Mouse (Mus musculus) forebrain, embryonic 10.5 days (tissue): ENCODE measurements around the gene Galnt12. TPM values are rescaled to one million over a fixed set of nuclear protein-coding genes. Genes with fewer than 3 reads are reported as not detected.

Experiments used
- DNase-seq: peaks from one replicate; pipeline ENCODE4 v3.0.0-alpha.2; 2017; ENCODE audit warnings: low spot score; ENCODE audit errors: extremely low spot score
- H3K27ac ChIP-seq: fragments of 300-500 bp; sonication (generic); 2 replicates; pipeline ENCODE4 v1.5.1; 2016; ENCODE audit warnings: mild to moderate bottlenecking
- H3K27me3 ChIP-seq: fragments of 300-500 bp; sonication (generic); 2 replicates; pipeline ENCODE4 v1.6.1; 2016; ENCODE audit warnings: mild to moderate bottlenecking; ENCODE audit not compliant: poor library complexity, severe bottlenecking
- H3K36me3 ChIP-seq: fragments of 300-500 bp; sonication (generic); replicated peaks from 2 replicates; pipeline ENCODE4 v1.6.1; 2016; ENCODE audit warnings: mild to moderate bottlenecking, moderate library complexity
- H3K4me1 ChIP-seq: fragments of 300-500 bp; sonication (generic); 2 replicates; pipeline ENCODE4 v1.6.1; 2016
- H3K4me3 ChIP-seq: fragments of 300-500 bp; sonication (generic); 2 replicates; pipeline ENCODE4 v1.5.1; 2016; ENCODE audit warnings: mild to moderate bottlenecking, moderate library complexity
- H3K9me3 ChIP-seq: fragments of 300-500 bp; sonication (generic); 2 replicates; pipeline ENCODE4 v1.6.1; 2016; ENCODE audit warnings: mild to moderate bottlenecking, moderate library complexity
- WGBS: fragments of 180-500 bp; shearing (Covaris S2); methylation state at CpG from one replicate; pipeline ENCODE4 v1.1.7; 2016; 5-methylcytosine and 5-hydroxymethylcytosine counted together
- polyA plus RNA-seq: library from polyadenylated mRNA; unstranded; fragments of >200 nt; fragmentation: Nextera tagmentation; extraction: Ambion mirVana; gene quantifications from 2 replicates; pipeline ENCODE4 v1.2.1, GENCODE M21; 2016

Gene Galnt12
- polyA plus RNA-seq, 1 experiment from 2014 or later = 17.6 TPM

DNA sequence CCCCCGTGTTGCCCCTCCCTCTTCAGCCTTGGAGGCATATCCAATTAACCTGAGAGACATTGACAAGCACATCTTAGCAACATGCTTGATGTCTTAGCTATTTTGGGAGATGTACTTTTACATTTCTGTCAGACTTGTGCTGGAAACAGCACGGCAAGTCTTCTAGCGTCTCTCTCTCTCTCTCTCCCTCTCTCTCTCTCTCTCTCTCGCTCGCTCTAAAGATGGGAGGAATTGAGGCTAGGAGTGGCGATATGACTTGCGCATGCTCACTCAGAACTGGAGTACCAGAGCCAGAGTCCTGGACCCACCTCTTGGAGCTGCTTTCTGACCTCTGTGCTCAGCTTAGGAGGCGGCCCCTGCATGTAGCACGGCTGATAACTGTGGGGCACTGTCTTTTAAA is 20.9 kb downstream of the Galnt12 start:
- Histone ChIP-seq H3K4me1 (peaks cover 10% of the 10 kb centered on the region), H3K27me3 (no peaks in the 10 kb centered on the region), H3K4me3 (no peak overlapping the region), H3K27ac (0 out of 2 replicates have a peak overlapping the region, but pooled peaks have one; percentile 15), H3K36me3 (peaks cover 52% of the 10 kb centered on the region), H3K9me3 (0 out of 2 replicates have a peak, but pooled peaks cover 3% of the 10 kb centered on the region)
- WGBS = 85% methylated on average over 9 of the region's 9 CpGs
- no peak for DNase-seq

DNA sequence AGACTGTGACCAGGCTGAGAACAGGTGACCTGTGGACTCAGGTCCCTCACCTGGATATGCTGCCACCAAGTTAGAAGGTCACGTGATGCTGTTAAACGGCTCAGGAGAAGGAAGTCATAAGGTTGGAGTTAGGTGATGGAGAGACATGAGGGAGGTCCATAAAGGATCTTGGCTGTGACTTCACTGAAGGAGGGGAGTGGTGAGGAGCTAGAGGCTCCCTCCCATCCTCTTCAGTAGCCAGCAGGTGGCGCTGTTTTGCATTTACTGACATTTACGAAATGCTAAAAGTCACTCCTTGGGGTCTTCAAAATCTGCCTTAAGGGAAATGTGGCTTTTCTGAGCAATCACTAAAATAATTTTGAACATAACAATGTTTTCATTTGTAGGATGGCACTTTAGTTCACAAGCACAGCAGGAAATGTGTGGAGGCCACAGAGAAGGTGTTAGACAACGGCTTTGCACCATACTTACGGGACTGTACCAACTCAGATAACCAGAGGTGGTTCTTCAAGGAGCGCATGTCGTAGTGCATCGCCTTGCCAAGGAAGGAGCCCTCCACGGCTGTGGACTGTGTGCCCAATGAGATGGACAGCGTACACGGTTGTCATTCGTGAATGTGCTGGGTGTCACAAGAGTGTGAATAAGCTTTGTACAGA is 30.5 kb downstream of the Galnt12 start:
- peaks cover 31% of the 10 kb centered on the region for H3K36me3 ChIP-seq
- DNase-seq = peak; percentile 58
- H3K4me1 ChIP-seq = no peaks in the 10 kb centered on the region
- H3K27me3 ChIP-seq = no peaks in the 10 kb centered on the region
- H3K4me3 ChIP-seq = no peak overlapping the region
- WGBS = 69% methylated on average over 13 of the region's 13 CpGs
- H3K27ac ChIP-seq = no peak overlapping the region
- H3K9me3 ChIP-seq = no peaks in the 10 kb centered on the region; the same call in 1 of the 2 replicates

DNA sequence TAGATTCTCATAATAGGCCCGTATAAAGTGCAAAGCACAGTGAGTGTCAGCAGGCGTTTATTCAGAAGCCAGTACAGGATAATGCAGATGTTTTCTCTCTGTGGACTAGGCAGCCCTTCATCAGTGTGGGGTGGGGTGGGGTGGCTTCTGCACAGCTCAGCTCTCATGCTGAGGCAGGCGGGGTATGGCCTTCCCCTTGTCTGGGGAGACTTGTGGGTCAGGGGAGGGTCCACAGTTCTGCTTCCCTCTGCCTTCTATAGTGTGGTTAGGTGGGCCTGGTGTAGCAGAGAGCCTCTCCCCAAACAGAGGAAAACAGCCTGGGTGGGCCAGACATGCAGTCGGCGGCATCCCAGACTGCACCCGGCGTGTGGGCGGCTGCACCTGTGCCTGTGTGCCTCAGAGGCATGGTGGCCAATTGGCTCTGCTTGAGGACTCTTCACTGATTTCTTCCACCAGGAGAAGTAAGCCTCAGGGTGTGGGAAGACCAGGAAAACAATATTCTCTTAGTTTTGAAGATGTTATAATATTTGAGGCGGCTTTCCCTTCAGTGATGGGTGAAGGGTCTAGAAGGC is 32.5 kb downstream of the Galnt12 start:
- peaks cover 22% of the 10 kb centered on the region for H3K36me3 ChIP-seq
- WGBS = 87% methylated on average over 9 of the region's 9 CpGs
- no peak for DNase-seq
- 0 out of 2 replicates have a peak, but pooled peaks cover under 1% of the 10 kb centered on the region for H3K4me1 ChIP-seq
- H3K27me3 ChIP-seq = no peaks in the 10 kb centered on the region
- H3K9me3 ChIP-seq = no peaks in the 10 kb centered on the region; the same call in 1 of the 2 replicates
- H3K27ac ChIP-seq = no peak overlapping the region
- no peak overlapping the region for H3K4me3 ChIP-seq

- Histone ChIP-seq H3K4me3 (no peak overlapping the region), H3K4me1 (peaks cover 8% of the 10 kb centered on the region; the same call in 1 of the 2 replicates), H3K9me3 (no peaks in the 10 kb centered on the region; the same call in 1 of the 2 replicates), H3K36me3 (peaks cover 18% of the 10 kb centered on the region), H3K27me3 (no peaks in the 10 kb centered on the region), H3K27ac (no peak overlapping the region)
- WGBS = 85% methylated on average over 7 of the region's 7 CpGs
- no peak for DNase-seq
These were observed 36.8 kb downstream of the Galnt12 start for GRCm38 (mm10) chr4:47128515-47128914.

GRCm38 (mm10) chr4:47129572-47129971 is 37.9 kb downstream of the Galnt12 start:
- no peak for DNase-seq
- WGBS = 62% methylated on average over 4 of the region's 4 CpGs

GRCm38 (mm10) chr4:47130111-47131050 is 38.7 kb downstream of the Galnt12 start:
- Histone ChIP-seq H3K9me3 (no peaks in the 10 kb centered on the region; the same call in 1 of the 2 replicates), H3K4me3 (no peak overlapping the region), H3K4me1 (peaks cover 8% of the 10 kb centered on the region; the same call in 1 of the 2 replicates), H3K27ac (no peak overlapping the region), H3K27me3 (no peaks in the 10 kb centered on the region), H3K36me3 (peaks cover 18% of the 10 kb centered on the region)
- no peak for DNase-seq
- 90% methylated on average over 8 of the region's 8 CpGs for WGBS

More at GRCm38 (mm10) chr4:47129572-47129971, 37.9 kb downstream of the Galnt12 start:
- peaks cover 18% of the 10 kb centered on the region for H3K36me3 ChIP-seq
- H3K4me1 ChIP-seq = peaks cover 8% of the 10 kb centered on the region; the same call in 1 of the 2 replicates
- H3K27me3 ChIP-seq = no peaks in the 10 kb centered on the region
- no peaks in the 10 kb centered on the region; the same call in 1 of the 2 replicates for H3K9me3 ChIP-seq
- no peak overlapping the region for H3K27ac ChIP-seq
- no peak overlapping the region for H3K4me3 ChIP-seq

DNA sequence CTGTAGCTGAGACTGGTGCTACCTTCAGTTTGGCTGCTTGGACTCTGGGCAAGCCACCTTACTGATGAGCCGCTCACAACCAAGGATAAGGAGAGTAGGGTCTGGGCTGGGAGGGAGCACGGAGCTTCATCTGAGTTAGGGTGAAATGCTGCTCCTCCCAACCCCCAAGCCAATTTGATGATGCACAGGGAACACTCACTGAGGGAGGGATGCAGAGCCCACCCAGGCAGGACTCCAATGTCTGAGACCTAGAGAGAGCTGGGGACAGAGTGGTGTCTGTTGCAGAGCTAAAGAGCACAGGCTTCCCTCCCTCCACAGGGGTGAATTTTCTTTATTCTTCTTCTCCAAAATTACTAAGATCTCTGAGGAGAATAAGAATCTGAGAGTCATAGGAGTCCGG is 40.2 kb downstream of the Galnt12 start:
- DNase-seq = no peak
- Histone ChIP-seq H3K27me3 (no peaks in the 10 kb centered on the region), H3K27ac (no peak overlapping the region), H3K9me3 (no peaks in the 10 kb centered on the region; the same call in 1 of the 2 replicates), H3K4me1 (peaks cover 8% of the 10 kb centered on the region; the same call in 1 of the 2 replicates), H3K36me3 (peaks cover 4% of the 10 kb centered on the region), H3K4me3 (no peak overlapping the region)
- WGBS = 87% methylated on average over 3 of the region's 3 CpGs

GRCm38 (mm10) chr4:47132413-47132812 is 40.7 kb downstream of the Galnt12 start:
- WGBS = 61% methylated on average over 3 of the region's 3 CpGs
- no peak for DNase-seq
- H3K9me3 ChIP-seq = no peaks in the 10 kb centered on the region; the same call in 1 of the 2 replicates
- H3K27ac ChIP-seq = no peak overlapping the region
- H3K36me3 ChIP-seq = no peaks in the 10 kb centered on the region
- H3K27me3 ChIP-seq = no peaks in the 10 kb centered on the region
- H3K4me3 ChIP-seq = no peak overlapping the region
- H3K4me1 ChIP-seq = peaks cover 8% of the 10 kb centered on the region; the same call in 1 of the 2 replicates

DNA sequence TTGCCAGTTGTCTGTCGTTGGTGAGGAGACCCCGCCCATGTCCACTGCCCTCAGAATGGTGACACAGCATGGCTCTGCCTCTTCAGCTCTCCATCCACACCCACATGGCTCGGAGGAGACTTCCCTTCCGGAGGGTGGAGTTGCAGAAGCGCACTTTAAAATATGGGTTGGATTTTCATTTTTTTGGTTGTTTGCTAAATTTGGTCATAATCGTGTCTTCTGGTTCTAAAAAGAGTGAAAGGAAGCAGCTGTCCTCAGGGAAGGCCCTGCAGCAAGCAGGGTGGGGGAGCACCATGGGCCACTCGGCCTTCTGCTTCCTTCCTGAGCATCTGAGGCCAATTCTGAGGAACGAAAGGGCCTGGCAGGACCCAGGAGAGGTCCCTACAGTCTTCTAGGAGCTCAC is 45.0 kb downstream of the Galnt12 start:
- WGBS = 85% methylated on average over 8 of the region's 8 CpGs
- DNase-seq = no peak
- no peak overlapping the region for H3K4me3 ChIP-seq

DNA sequence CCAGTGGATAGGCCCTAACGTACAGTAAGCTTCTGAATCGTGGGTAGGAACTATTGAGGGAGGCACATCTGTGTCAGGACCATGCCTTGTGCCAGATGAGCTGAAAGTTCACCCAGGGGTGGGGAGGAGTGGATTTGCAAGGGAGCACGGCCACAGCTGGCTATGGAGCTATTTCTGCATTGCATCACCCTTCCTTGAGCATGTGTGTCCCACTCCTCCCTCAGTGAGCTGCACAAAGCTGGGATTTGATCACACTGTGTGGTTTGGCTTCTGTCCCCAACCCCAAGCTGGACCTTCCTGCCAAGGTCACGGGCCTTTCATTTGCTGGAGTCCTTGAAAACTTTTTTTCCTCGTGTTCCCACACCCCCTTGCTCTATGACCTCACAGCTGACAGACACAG is 45.8 kb downstream of the Galnt12 start:
- no peaks in the 10 kb centered on the region for H3K9me3 ChIP-seq
- 80% methylated on average over 5 of the region's 5 CpGs for WGBS
- peaks cover 36% of the 10 kb centered on the region for H3K4me1 ChIP-seq
- no peaks in the 10 kb centered on the region for H3K27me3 ChIP-seq
- H3K27ac ChIP-seq = no peak overlapping the region
- no peak for DNase-seq
- H3K4me3 ChIP-seq = no peak overlapping the region
- no peaks in the 10 kb centered on the region for H3K36me3 ChIP-seq

More for the DNA sequence above, 45.0 kb downstream of the Galnt12 start:
- H3K4me1 ChIP-seq = peaks cover 36% of the 10 kb centered on the region
- H3K27ac ChIP-seq = no peak overlapping the region
- no peaks in the 10 kb centered on the region for H3K36me3 ChIP-seq
- no peaks in the 10 kb centered on the region for H3K9me3 ChIP-seq
- no peaks in the 10 kb centered on the region for H3K27me3 ChIP-seq

DNA sequence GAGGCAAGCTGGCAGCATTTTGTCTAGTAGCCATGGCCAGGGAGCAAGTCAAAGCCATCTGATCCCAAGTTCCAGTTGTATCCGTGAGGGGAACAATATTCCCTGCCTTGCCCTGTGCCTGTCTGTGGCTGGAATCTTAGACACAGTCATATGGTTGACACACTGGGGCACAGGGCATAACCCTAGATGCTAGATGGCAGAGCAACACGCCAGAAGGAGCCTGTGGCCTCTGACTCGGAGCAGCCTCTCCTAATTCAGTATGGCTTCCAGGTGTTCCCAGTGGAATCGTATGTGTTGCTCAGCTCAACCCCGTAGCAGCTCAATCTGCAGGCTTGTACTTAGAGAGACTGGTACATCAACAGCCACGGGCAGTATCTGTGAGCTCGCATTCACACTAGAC is 46.7 kb downstream of the Galnt12 start:
- no peaks in the 10 kb centered on the region for H3K9me3 ChIP-seq
- H3K36me3 ChIP-seq = no peaks in the 10 kb centered on the region
- no peak overlapping the region for H3K4me3 ChIP-seq
- H3K27ac ChIP-seq = peak overlapping the region; percentile 77; the same call in 1 of the 2 replicates
- WGBS = 77% methylated on average over 7 of the region's 7 CpGs
- peaks cover 36% of the 10 kb centered on the region for H3K4me1 ChIP-seq
- no peak for DNase-seq
- H3K27me3 ChIP-seq = no peaks in the 10 kb centered on the region

GRCm38 (mm10) chr4:47138967-47139777 is 47.5 kb downstream of the Galnt12 start:
- no peaks in the 10 kb centered on the region for H3K9me3 ChIP-seq
- H3K27me3 ChIP-seq = no peaks in the 10 kb centered on the region
- peak overlapping the region; percentile 77 for H3K27ac ChIP-seq
- no peak overlapping the region for H3K4me3 ChIP-seq
- 29% methylated on average over 9 of the region's 9 CpGs for WGBS
- DNase-seq = peak; percentile 46
- no peaks in the 10 kb centered on the region for H3K36me3 ChIP-seq
- peaks cover 36% of the 10 kb centered on the region for H3K4me1 ChIP-seq
